Mouse (Mus musculus): ENCODE measurements around the gene Fam207a.

DNA sequence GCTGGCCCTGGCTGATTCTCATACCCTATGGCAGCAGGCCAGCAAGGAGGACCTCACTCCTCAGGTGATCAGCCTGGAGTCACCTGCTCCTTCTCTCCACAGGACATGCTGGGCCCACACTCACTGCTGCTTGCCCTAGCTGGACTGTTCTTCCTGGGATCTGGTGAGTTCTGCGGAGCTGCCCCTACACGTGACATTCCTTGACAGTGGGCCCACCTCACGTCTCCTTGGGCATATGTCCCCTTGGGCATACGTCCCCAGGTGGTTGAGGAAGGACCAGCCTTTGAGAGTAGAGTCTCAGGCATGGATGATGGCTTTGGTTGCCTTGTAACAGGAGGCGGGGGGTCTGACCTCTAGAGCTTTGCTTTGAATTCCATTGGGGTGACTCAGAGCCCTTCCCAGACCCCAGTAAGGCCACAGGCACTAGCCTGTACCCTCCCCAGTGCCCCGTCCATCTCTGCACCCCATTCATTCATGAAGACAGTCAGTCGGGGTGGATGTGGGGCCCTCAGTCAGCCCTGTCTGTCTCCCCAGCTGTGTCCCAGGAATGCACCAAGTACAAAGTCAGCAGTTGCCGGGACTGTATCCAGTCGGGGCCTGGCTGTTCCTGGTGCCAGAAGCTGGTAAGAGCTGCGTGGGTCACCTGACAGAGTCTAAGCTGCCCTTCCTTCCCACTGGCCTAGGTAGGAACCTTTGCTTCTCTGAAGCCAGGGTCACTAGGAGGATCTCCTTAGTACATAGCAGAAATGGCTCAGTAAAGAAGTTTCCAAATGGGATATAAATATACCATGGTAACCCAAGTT is 26.5 kb upstream of the Fam207a start:
- TF ChIP-seq CTCF (IDR thresholded peaks at IDR 0.05; ENCODE audit: low read depth) (no peak), EP300 (IDR thresholded peaks at IDR 0.05; ENCODE audit: low read depth) (no peak)

Measured in liver, postnatal 0 days (tissue).